Mouse (Mus musculus) forelimb bud, embryonic 11.5 days (tissue): Measurements from ENCODE around the gene Tent2.
"Not testable (repeated sequence)": the region's sequence is repeated elsewhere in the genome, so short reads cannot be mapped to it uniquely, and the experiment has no call there.

Source experiments
- DNase-seq: peaks from one replicate; pipeline ENCODE4 v3.0.0-alpha.2; 2012; ENCODE audit warnings: low read depth, low spot score

Gene Tent2

GRCm38 (mm10) chr13:93191831-93192645 is at the start of gene Tent2:
Gene Tent2 (minus strand): TSS chr13:93192385.
- peak; percentile 97 for DNase-seq

GRCm38 (mm10) chr13:93241180-93241579 is 49.0 kb upstream of the Tent2 start:
- DNase-seq: no peak

DNA sequence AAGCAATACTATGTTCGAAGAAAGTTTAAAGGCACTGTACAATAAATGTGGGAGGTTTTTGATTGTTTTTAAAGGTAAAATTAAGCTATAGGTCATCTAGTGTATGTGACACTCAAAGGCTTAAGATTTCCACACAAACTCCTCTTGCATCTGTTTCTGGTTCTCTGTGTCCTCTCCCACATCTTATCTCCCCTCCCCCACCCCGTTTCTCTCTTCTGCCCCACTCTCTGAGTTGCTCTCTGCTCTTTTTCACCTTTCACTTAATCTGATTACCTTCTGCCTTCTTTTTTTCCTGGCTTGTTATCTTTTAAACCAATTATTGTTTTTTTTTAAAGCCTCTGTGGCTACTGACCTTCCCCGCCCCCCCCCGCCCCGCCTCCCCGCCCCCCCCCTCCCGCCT is 47.4 kb upstream of the Tent2 start:
- no peak for DNase-seq

DNA sequence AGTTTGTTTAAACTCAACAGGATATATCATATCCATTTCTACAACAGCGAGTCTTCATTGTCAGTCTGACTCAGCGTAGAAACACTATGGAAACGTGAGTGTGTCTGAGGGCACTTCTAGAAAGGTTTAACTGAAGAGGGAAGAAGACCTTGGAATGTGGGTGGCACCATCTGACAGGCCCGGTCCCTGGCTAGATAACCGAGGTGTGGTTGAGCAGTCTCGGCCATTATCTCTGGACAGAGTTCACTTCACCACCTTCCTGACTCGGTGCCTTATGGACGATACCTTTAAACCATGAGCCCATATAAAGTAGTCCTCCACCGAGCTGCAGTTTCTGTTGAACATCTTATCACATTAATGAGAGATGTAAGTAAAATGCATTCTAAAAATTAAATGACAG is 46.9 kb upstream of the Tent2 start:
- DNase-seq: no peak

DNA sequence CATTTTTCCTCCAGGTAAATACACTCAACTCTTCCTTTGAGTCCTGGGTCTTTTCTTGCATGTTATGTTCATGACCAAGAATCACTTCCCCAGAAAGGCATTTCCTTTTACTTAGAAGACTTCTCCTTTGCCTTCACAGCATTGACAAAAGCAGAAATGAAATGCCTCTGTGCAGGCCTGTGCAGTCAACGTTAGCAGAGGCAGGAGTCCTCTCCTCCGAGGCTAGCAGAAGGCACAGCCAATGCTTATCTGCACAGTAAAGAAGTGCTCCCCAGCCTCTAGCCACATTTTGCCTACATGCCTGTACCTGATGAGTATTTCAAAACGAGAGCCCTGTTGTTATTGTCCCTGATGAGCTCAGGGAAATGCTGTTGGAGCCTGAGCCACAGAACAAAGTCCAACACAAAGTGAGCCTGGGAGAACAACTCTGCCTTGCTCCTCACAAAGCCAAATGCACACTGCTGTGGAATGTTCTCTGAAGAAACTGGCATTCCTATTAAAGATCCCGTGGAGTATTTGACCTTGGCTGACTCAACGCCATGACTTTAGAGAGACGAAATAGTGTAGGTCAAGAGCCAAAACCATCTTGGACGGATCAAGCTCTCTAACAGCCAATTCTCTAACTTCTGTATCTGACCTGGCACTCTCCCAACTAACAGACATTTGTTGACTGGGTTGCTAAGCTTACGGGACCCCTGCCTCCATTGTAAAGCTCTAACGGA is 45.7 kb upstream of the Tent2 start:
- no peak for DNase-seq

DNA sequence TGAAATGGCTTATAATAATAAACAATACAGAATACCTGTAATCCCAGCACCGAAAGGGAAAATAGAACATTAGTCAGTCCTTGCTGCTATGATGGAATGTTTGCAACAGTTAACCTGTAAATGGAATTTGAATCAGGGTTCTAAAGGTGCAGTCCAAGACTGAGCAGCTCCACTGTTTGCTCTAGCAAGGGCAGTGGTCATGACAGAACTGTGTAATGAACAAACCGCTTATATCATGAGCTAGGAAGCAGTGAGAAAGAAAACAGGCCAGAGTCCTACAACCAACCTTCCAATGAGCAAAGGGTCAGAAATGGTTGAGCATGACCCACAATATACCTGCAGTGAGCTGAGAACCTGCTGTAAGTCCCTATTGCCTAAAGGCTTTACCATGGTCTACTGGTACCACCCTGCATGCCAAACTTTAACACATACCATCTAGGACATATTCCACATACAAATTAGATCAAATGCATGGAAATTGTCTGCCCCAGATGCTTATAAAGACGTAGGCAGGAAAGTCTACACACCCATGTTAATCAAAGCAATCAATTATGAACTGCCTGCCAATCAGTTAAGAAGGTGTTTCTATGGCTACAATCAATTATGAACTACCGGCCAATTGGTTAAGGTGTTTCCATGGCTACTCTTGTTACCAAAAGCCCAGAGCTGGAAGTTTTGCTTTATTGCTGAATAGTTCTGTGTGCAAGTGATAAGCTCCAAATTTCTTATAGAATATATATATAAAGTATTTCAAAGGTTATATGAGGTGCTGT is 42.3 kb upstream of the Tent2 start:
- DNase-seq: no peak

DNA sequence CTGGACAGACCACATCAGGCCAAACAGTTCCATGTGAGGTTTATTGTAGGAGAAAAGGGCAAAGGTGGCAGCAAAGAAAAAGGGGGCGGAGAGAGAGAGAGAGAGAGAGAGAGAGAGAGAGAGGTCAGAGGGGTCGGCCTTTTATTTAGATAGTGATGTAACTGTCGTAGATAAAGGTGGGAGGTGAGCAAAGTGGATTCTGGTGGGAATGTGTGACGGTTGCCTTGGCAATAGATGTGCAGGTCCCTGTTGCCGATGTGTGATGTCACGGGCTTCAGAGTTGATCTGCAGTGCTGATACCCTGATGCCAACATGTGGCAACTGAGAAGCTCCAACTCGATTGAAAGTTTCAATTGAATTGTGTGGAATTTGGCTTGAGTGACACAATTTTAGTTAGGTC is 40.1 kb upstream of the Tent2 start:
- DNase-seq: no peak

DNA sequence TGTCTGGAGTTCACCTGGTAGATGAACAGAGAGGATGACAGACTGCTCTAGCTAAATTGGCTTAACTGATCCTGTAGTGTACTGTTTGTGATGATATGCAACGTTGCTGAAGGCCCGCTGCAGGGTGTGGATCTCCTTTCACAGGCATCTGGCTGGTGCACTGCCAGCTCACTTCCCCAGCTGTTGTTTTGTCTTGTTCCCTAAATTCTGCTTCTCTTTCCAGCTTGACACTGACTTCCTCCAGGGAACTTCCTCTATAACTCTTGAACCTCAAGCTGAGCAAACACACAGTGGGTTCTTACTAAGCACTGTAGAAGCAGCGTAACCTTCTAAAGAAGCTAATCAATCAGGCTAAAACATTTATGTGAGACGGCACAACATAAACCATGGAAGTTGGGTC is 38.8 kb upstream of the Tent2 start:
- no peak for DNase-seq

GRCm38 (mm10) chr13:93211741-93212140 is 19.6 kb upstream of the Tent2 start:
- no peak for DNase-seq

DNA sequence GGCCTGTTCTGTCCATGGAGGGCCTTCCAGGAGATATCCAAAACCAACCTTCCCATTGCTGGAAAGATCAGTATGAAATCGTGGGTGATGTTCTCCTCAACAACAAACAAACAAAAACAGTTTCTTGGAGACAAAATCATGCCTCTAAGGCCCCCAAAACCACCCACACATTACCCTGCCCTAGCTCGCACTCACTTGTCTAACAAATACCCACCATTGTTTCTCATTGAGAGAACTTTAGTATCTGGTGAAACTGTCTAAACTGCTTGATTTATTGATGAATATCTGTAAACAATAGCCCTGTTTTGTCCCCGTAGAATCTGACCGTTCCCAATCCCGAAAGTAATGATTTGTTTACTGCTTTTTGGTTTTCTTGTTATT is 451 bp upstream of the Tent2 start:
- DNase-seq: no peak

GRCm38 (mm10) chr13:93189416-93189815 is 2.8 kb downstream of the Tent2 start:
- DNase-seq: no peak

- DNase-seq: no peak
Observed at GRCm38 (mm10) chr13:93188738-93189137, 3.4 kb downstream of the Tent2 start.

- not testable (repeated sequence) for DNase-seq
Observed at GRCm38 (mm10) chr13:93187792-93188191, 4.4 kb downstream of the Tent2 start.

DNA sequence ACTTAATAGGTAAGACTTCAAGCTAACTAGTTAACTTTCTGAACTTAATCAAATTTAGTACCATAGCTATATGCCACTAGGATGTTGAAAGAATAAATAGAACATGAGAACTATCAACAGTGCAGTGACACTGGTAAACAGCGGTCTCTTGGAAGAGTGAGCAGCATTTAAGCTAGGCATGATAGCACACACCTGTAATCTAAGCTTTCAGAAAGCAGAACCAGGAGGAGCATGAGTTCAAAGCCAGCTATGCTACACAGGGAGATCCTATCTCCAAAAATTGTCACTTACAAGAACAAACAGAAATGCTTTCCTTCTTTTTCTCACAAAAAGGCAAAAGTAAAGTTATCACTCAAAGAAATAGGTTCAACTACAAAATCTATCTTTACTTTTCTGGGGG is 11.8 kb downstream of the Tent2 start:
- DNase-seq: no peak

DNA sequence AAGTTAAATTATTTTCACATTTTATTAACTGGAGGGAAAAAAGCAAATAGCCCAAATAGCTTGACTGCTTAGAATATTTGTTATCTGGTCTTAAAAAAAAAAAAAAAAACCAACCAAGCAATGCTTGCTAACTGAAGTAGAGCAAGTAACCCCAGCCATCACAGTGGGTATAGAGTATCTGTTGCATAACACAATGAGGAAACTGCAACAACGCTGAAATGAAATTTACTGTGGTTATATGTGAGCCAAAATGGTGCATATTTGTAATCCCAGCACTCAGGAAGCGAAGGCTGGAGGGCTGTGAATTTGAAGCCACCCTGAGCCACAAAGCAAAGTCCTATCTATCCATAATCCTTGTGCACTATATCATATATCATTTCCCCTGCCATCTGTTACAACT is 12.7 kb downstream of the Tent2 start:
- no peak for DNase-seq

GRCm38 (mm10) chr13:93177571-93177970 is 14.6 kb downstream of the Tent2 start:
- no peak for DNase-seq

DNA sequence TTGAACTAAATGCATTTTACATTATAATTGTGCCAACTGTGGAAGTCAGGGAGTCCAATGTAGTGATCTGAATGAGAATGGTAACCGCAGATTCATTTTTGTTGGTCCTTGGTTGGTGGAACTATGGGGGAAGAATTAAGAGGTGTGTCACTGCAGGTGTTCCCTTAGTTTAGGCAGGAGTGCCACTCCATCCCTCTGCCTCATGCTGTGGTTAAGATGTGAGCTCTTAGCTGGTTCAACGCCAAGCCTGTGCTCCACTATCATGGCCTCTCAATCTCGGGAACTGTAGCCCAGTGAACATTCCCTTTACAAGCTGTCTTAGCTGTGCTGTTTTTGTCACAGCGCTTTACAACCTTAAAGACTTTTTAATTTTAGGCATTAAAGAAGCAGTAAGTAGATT is 28.9 kb downstream of the Tent2 start:
- DNase-seq: no peak

- no peak for DNase-seq
Observed at GRCm38 (mm10) chr13:93162456-93162855, 29.7 kb downstream of the Tent2 start.

- no peak for DNase-seq
Observed at GRCm38 (mm10) chr13:93158261-93158660, 33.9 kb downstream of the Tent2 start.

DNA sequence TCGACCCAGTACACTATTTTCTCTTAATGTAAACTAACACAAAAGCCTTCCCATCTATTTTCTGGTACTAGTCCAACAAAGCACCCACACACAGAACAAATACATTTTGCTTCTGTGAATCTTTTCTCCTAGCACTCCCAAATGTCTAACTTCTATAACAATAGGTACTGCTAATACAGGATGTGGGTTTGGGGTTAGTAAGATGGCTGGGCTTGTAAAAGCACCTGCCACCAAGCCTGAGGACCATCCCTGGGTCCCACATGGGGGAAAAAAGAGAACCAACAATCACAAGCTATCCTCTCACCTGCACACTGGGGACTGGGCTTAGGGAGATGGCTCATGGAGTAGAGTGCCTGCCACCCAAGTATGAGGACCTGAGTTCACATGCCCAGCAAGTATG is 38.9 kb downstream of the Tent2 start:
- no peak for DNase-seq

- DNase-seq: peak; percentile 44
Observed at GRCm38 (mm10) chr13:93144336-93145167, 47.6 kb downstream of the Tent2 start, which contains the start of gene Cmya5. Gene Cmya5 (minus strand): TSS chr13:93144724.
